Mouse (Mus musculus): ENCODE results near the gene Nolc1. TPM values are rescaled to one million over a fixed set of nuclear protein-coding genes. Genes with fewer than 3 reads are reported as not detected.
"Not testable (repeated sequence)": the region's sequence is repeated elsewhere in the genome, so short reads cannot be mapped to it uniquely, and the experiment has no call there.

Nolc1 gene
- polyA plus RNA-seq, 1 experiment from 2014 or later: 22.2 TPM

GRCm38 (mm10) chr19:46126301-46126700 lies 50.6 kb downstream of the Nolc1 start:
- no peak for TF ChIP-seq CTCF (IDR thresholded peaks at IDR 0.05; ENCODE audit: low read depth)
- Histone ChIP-seq H3K9me3 (ENCODE audit: control insufficient read depth) (no peaks in the 10 kb centered on the region), H3K36me3 (ENCODE audit: control insufficient read depth, insufficient read depth) (no peaks in the 10 kb centered on the region), H3K27me3 (replicated peaks; ENCODE audit: control insufficient read depth, insufficient read depth, low read length) (peaks cover 13% of the 10 kb centered on the region; the same call in 1 of the 2 replicates), H3K27ac (ENCODE audit: low read depth, low read length) (no peak overlapping the region), H3K4me1 (replicated peaks; ENCODE audit: control insufficient read depth, insufficient read depth, low read length) (no peaks in the 10 kb centered on the region), H3K4me2 (replicated peaks; ENCODE audit: low read depth) (no peak overlapping the region), H3K9ac (ENCODE audit: low read depth, low read length) (no peak overlapping the region), H3K4me3 (ENCODE audit: low read depth, low read length) (no peak overlapping the region)
- no peak for ATAC-seq
- 90% methylated on average over 4 of the region's 4 CpGs for WGBS

DNA sequence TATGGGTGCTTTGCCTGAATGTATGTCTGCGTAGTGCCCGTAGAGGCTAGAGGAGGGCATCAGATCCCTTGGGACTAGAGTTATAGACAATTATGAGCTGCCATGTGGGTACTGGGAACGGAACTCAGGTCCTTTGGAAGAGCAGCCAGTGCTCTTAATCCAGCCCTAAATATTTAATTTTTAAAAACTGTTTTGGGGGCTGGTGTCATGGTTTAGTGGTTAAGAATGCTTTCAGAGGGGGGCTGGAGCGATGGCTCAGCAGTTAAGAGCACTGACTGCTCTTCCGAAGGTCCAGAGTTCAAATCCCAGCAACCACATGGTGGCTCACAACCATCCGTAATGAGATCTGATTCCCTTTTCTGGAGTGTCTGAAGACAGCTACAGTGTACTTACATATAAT lies 54.1 kb downstream of the Nolc1 start:
- peaks cover 41% of the 10 kb centered on the region for H3K27me3 ChIP-seq (replicated peaks; ENCODE audit: control insufficient read depth, insufficient read depth, low read length)
- WGBS: 81% methylated on average over 5 of the region's 6 CpGs
- H3K4me3 ChIP-seq (ENCODE audit: low read depth, low read length); H3K4me1 ChIP-seq (replicated peaks; ENCODE audit: control insufficient read depth, insufficient read depth, low read length); H3K9ac ChIP-seq (ENCODE audit: low read depth, low read length); H3K9me3 ChIP-seq (ENCODE audit: control insufficient read depth); H3K36me3 ChIP-seq (ENCODE audit: control insufficient read depth, insufficient read depth); H3K4me2 ChIP-seq (replicated peaks; ENCODE audit: low read depth); H3K27ac ChIP-seq (ENCODE audit: low read depth, low read length); ATAC-seq: not testable (repeated sequence)

- Histone ChIP-seq H3K36me3 (ENCODE audit: control insufficient read depth, insufficient read depth) (no peaks in the 10 kb centered on the region), H3K4me2 (replicated peaks; ENCODE audit: low read depth) (peak overlapping the region; percentile 59), H3K4me3 (ENCODE audit: low read depth, low read length) (peak overlapping the region; percentile 26), H3K4me1 (replicated peaks; ENCODE audit: control insufficient read depth, insufficient read depth, low read length) (peaks cover 2% of the 10 kb centered on the region; the same call in 1 of the 2 replicates), H3K27ac (ENCODE audit: low read depth, low read length) (no peak overlapping the region), H3K27me3 (replicated peaks; ENCODE audit: control insufficient read depth, insufficient read depth, low read length) (peaks cover 54% of the 10 kb centered on the region), H3K9me3 (ENCODE audit: control insufficient read depth) (no peaks in the 10 kb centered on the region), H3K9ac (ENCODE audit: low read depth, low read length) (no peak overlapping the region)
- no peak for ATAC-seq
- TF ChIP-seq CTCF (IDR thresholded peaks at IDR 0.05; ENCODE audit: low read depth): no peak
- 4% methylated on average over 6 of the region's 8 CpGs for WGBS
Measured at GRCm38 (mm10) chr19:46131283-46131682, 55.6 kb downstream of the Nolc1 start.

DNA sequence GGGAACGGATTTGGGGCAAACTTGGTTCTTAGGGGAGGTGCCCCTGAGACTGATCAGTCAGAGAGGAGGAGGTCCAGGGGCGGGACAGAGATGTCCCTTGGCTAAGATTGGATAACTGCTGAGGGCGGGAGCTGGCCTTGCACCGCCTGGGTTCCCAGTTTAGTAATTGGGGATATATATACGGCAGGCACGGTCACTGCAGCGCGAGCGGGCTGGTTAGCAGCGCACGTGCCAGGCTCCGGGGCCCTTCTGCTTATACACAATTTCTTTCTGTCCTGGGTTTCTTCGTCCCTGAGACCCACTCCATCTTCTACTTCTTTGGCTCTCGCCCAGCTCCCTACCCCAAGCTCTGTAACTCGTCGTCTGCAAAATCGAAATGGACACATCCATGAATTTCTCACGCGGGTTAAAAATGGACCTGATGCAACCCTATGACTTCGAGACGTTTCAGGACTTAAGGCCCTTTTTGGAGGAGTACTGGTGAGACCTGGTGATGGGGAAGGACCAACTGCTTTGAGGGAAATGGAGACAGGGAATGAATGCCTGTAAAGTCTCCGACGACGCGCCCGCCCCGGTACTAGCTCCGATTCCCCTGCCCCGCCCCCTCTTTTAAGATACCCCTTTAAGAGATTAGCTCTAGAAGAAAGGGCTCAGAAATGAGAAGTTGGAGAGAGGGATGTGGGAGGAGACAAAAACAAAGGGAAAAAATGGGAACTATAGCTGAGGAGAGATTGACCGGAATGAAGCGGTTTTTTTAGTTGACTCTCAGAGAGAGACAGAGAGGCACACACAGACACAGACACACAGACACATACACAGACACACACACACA lies 56.2 kb downstream of the Nolc1 start, which contains the start of gene Elovl3:
Gene Elovl3 (plus strand): TSS at position 204 of the 832 bp plus-strand sequence.
- Histone ChIP-seq H3K27me3 (replicated peaks; ENCODE audit: control insufficient read depth, insufficient read depth, low read length) (peaks cover 59% of the 10 kb centered on the region), H3K4me3 (ENCODE audit: low read depth, low read length) (peak within 1 kb of the TSS; percentile 26), H3K9me3 (ENCODE audit: control insufficient read depth) (no peaks in the 10 kb centered on the region), H3K36me3 (ENCODE audit: control insufficient read depth, insufficient read depth) (no peaks in the 10 kb centered on the region), H3K4me2 (replicated peaks; ENCODE audit: low read depth) (peak within 1 kb of the TSS; percentile 59), H3K27ac (ENCODE audit: low read depth, low read length) (no peak within 1 kb of the TSS), H3K9ac (ENCODE audit: low read depth, low read length) (0 out of 2 replicates have a peak within 1 kb of the TSS, but pooled peaks have one; percentile 3), H3K4me1 (replicated peaks; ENCODE audit: control insufficient read depth, insufficient read depth, low read length) (peaks cover 8% of the 10 kb centered on the region; the same call in 1 of the 2 replicates)
- ATAC-seq: no peak
- TF ChIP-seq CTCF (IDR thresholded peaks at IDR 0.05; ENCODE audit: low read depth): no peak
- WGBS: 3% methylated on average over 31 of the region's 31 CpGs

GRCm38 (mm10) chr19:46132577-46132976 lies 56.9 kb downstream of the Nolc1 start:
- Histone ChIP-seq H3K9ac (ENCODE audit: low read depth, low read length) (no peak overlapping the region), H3K36me3 (ENCODE audit: control insufficient read depth, insufficient read depth) (no peaks in the 10 kb centered on the region), H3K9me3 (ENCODE audit: control insufficient read depth) (no peaks in the 10 kb centered on the region), H3K4me2 (replicated peaks; ENCODE audit: low read depth) (no peak overlapping the region), H3K27ac (ENCODE audit: low read depth, low read length) (no peak overlapping the region), H3K4me1 (replicated peaks; ENCODE audit: control insufficient read depth, insufficient read depth, low read length) (peaks cover 10% of the 10 kb centered on the region; the same call in 1 of the 2 replicates), H3K27me3 (replicated peaks; ENCODE audit: control insufficient read depth, insufficient read depth, low read length) (peaks cover 66% of the 10 kb centered on the region), H3K4me3 (ENCODE audit: low read depth, low read length) (no peak overlapping the region)
- ATAC-seq: no peak
- 51% methylated on average over 6 of the region's 6 CpGs for WGBS
- no peak for TF ChIP-seq CTCF (IDR thresholded peaks at IDR 0.05; ENCODE audit: low read depth)

Other genes with a start within 250 kb of the Nolc1 start
- gene Armh3, start 77.4 kb upstream of the Nolc1 start, polyA plus RNA-seq (2015; fragmentation: Nextera tagmentation; extraction: Ambion mirVana): 9.9 and 10.1 TPM in 2 replicates
- 5.3 and 5.4 TPM in 2 replicates for gene Hps6, start 72.4 kb upstream of the Nolc1 start, polyA plus RNA-seq (2015; fragmentation: Nextera tagmentation; extraction: Ambion mirVana)
- gene Pprc1, start 31.0 kb upstream of the Nolc1 start, polyA plus RNA-seq (2015; fragmentation: Nextera tagmentation; extraction: Ambion mirVana): 8.3 and 8.8 TPM in 2 replicates
- 31.0 and 35.5 TPM in 2 replicates for gene Ldb1, start 30.6 kb upstream of the Nolc1 start, polyA plus RNA-seq (2015; fragmentation: Nextera tagmentation; extraction: Ambion mirVana)
- not detected in 2 replicates for gene Elovl3, start 56.0 kb downstream of the Nolc1 start, polyA plus RNA-seq (2015; fragmentation: Nextera tagmentation; extraction: Ambion mirVana)
- not detected in 2 replicates for gene Pitx3, start 72.5 kb downstream of the Nolc1 start, polyA plus RNA-seq (2015; fragmentation: Nextera tagmentation; extraction: Ambion mirVana)
- gene Gbf1, start 76.6 kb downstream of the Nolc1 start, polyA plus RNA-seq (2015; fragmentation: Nextera tagmentation; extraction: Ambion mirVana): 28.0 and 32.1 TPM in 2 replicates
- 6.1 and 6.7 TPM in 2 replicates for gene Nfkb2, start 228.5 kb downstream of the Nolc1 start, polyA plus RNA-seq (2015; fragmentation: Nextera tagmentation; extraction: Ambion mirVana)